Mouse (Mus musculus): ENCODE measurements around the gene Rsrc1. TPM values are rescaled to one million over a fixed set of nuclear protein-coding genes. Genes with fewer than 3 reads are reported as not detected.
A peak's percentile ranks its signal among the peaks of the same experiment; 100 is the strongest.

The Rsrc1 gene
- polyA plus RNA-seq, 1 experiment from 2014 or later, result 54.1 TPM

DNA sequence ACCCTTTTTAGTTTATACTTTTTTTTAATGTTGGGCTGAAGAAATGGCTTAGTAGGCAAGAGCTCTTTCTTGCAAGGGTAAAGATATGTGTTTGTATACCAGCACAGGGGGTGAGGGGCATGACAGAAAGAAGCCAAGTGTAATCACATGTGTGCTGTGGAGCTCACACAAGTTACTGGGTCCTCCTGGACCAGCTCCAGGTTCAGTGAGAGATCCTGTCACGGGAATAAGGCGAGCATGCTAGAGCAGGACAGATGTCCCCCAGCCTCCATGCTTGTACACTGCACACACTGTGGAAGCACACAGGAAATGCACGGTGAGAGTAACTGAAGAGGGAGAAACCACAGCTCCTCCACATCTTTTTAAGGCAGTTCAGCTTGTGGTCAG, 371.6 kb downstream of the Rsrc1 start:
- ATAC-seq (ENCODE audit: low FRiP score, low read depth), result peak; percentile 65; the same call in 1 of the 2 replicates
- Histone ChIP-seq H3K36me3 (no peaks in the 10 kb centered on the region), H3K27me3 (no peaks in the 10 kb centered on the region), H3K9ac (replicated peaks) (no peak overlapping the region), H3K4me3 (no peak overlapping the region), H3K4me1 (peaks cover 9% of the 10 kb centered on the region; the same call in 1 of the 2 replicates), H3K27ac (replicated peaks) (no peak overlapping the region), H3K4me2 (replicated peaks) (no peak overlapping the region), H3K9me3 (no peaks in the 10 kb centered on the region)
- 95% methylated on average over 3 of the region's 3 CpGs for WGBS

DNA sequence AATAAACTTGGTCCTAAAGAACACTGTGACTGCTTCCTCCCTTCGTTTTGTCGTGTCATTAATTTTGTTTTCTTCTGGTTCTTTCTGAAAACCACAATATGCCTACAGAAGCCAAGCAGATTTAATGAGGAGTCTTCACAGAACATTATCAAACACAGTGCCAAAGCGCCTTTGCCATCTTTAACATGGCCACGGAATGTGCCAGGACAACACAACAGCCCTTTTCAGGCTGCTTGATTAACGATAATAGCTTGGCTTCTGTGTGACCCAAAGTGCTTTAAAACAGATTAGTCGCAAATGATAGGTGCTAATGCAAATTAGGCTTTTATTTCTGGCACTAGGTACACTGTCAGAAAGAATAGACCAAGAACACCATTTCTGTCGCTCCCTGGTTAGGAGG, 377.2 kb downstream of the Rsrc1 start:
- H3K9ac ChIP-seq (replicated peaks), result no peak overlapping the region
- H3K9me3 ChIP-seq, result no peaks in the 10 kb centered on the region
- H3K27me3 ChIP-seq, result no peaks in the 10 kb centered on the region
- no peak overlapping the region for H3K27ac ChIP-seq (replicated peaks)
- no peak overlapping the region for H3K4me2 ChIP-seq (replicated peaks)
- H3K36me3 ChIP-seq, result no peaks in the 10 kb centered on the region
- no peak for ATAC-seq (ENCODE audit: low FRiP score, low read depth)
- 85% methylated on average over 7 of the region's 7 CpGs for WGBS
- H3K4me3 ChIP-seq, result no peak overlapping the region
- no peaks in the 10 kb centered on the region for H3K4me1 ChIP-seq

DNA sequence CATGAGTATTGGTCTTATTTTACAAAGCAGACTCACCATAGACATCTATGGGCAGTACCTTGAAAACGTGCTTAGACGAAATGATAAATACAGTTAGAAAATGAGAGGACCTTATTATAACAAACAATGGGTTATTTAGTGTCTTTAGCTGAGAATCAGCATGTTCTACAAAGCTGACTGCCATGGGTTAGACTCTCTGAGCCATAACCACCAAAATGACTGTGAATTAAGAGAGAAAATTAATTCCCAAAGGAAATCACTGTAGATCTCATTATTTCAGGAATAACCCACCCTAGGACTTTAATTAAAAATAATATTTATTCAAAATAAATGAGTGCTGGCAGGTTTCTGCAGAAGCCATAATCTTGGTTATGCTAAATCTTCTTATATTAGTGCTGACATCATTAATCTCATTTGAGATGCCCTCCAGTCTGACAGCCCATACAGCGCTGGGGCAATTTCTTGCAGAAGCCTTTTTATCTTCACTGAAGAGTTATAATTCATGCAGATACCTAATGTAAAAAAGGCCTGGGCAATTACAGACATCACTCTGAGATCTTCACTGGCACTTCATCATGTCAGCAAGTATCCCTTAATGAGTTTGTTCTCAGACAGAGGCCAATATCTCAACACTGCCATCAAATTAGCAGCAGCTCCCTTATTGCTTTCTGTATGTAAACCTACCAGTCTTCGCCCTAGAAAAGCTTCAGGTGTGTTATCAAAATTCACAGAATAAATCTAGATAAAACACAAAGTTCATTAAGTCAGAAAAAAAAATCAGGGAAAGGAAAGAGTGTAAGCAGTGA, 385.1 kb downstream of the Rsrc1 start:
- H3K27me3 ChIP-seq, result no peaks in the 10 kb centered on the region
- no peak overlapping the region for H3K9ac ChIP-seq (replicated peaks)
- H3K4me2 ChIP-seq (replicated peaks), result no peak overlapping the region
- no peaks in the 10 kb centered on the region for H3K9me3 ChIP-seq
- no peaks in the 10 kb centered on the region for H3K4me1 ChIP-seq
- H3K4me3 ChIP-seq, result no peak overlapping the region
- no peak overlapping the region for H3K27ac ChIP-seq (replicated peaks)
- no peak for ATAC-seq (ENCODE audit: low FRiP score, low read depth)
- H3K36me3 ChIP-seq, result no peaks in the 10 kb centered on the region
- 70% methylated on average over 4 of the region's 4 CpGs for WGBS

DNA sequence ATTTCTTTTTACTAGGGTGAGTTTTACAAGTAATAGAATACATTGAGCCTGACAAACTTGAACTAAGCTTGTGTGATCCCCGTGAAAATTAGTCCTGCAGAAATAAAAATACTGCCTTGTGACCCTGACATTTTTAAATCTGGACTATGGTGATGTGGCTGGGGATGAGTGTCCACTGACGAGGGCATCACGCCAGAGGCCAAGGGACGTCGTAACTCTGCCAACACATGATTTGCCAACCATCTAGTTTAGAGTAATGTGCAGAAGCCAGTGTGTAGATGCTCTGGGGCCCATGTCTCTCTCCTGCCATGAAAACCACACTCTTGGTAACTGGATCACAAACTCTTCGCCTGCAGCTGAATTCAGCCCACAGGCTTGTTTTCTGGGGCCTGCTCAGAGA, 386.3 kb downstream of the Rsrc1 start:
- Histone ChIP-seq H3K4me1 (no peaks in the 10 kb centered on the region), H3K9ac (replicated peaks) (no peak overlapping the region), H3K9me3 (no peaks in the 10 kb centered on the region), H3K4me2 (replicated peaks) (no peak overlapping the region), H3K27ac (replicated peaks) (no peak overlapping the region), H3K36me3 (no peaks in the 10 kb centered on the region), H3K27me3 (peaks cover 5% of the 10 kb centered on the region), H3K4me3 (no peak overlapping the region)
- 91% methylated on average over 6 of the region's 6 CpGs for WGBS
- ATAC-seq (ENCODE audit: low FRiP score, low read depth), result no peak

DNA sequence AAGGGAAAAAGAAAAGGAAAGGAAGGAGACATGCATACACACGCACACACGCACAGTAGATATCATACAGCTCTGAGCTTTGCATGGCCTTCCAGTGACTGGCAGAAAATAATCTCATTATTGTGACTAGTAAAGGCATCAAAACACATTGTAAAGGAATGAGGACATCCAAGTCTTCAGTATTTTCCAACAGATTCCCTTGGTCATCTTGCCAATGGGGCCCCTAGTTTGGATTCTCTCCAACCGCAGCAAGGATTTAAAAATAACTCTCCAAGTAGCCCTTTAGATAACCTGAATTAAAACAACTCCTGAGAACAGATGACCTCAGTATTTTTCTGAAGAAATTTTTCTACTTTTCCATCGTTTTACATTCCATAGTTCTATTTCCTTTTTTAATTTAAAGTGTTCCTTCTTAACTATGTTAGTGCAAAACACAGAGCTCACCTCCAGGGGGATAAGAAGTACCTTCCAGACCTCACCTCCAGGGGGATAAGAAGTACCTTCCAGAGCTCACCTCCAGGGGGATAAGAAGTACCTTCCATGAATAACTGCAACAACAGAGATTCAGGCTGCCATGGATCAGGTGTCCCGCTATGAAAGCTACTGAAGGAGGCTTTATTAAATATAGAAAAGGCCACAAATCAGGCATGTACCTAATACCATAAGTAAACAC, 388.4 kb downstream of the Rsrc1 start:
- H3K4me2 ChIP-seq (replicated peaks), result no peak overlapping the region
- H3K27ac ChIP-seq (replicated peaks), result no peak overlapping the region
- ATAC-seq (ENCODE audit: low FRiP score, low read depth), result no peak
- H3K9me3 ChIP-seq, result no peaks in the 10 kb centered on the region
- peaks cover 17% of the 10 kb centered on the region for H3K27me3 ChIP-seq
- WGBS, result 88% methylated on average over 5 of the region's 5 CpGs
- H3K4me3 ChIP-seq, result no peak overlapping the region
- no peak overlapping the region for H3K9ac ChIP-seq (replicated peaks)
- H3K4me1 ChIP-seq, result peaks cover 4% of the 10 kb centered on the region; the same call in 1 of the 2 replicates
- no peaks in the 10 kb centered on the region for H3K36me3 ChIP-seq

DNA sequence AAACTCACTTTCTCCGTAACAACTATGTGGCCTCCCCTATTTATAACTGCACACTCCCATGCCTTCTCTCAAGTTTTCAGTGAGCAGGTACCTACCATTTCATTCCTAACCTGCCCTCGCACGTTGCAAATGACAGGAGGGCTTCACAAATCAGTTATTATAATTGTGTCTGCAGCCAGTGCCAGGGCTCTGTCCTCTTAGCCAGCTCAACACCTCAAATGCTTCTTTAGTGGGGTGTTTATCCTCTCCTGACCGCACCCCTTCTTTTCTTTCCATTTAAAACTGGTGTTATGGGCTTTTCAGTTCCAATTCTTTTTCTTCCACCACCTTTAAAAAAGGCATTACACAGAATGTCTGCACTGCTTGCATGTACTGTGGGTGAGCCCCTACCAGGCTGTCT, 391.0 kb downstream of the Rsrc1 start:
- Histone ChIP-seq H3K9ac (replicated peaks) (no peak overlapping the region), H3K27ac (replicated peaks) (no peak overlapping the region), H3K36me3 (no peaks in the 10 kb centered on the region), H3K4me2 (replicated peaks) (no peak overlapping the region), H3K27me3 (peaks cover 20% of the 10 kb centered on the region), H3K4me1 (peaks cover 4% of the 10 kb centered on the region; the same call in 1 of the 2 replicates), H3K9me3 (no peaks in the 10 kb centered on the region), H3K4me3 (no peak overlapping the region)
- no peak for ATAC-seq (ENCODE audit: low FRiP score, low read depth)
- WGBS, result 83% methylated on average over 4 of the region's 4 CpGs

DNA sequence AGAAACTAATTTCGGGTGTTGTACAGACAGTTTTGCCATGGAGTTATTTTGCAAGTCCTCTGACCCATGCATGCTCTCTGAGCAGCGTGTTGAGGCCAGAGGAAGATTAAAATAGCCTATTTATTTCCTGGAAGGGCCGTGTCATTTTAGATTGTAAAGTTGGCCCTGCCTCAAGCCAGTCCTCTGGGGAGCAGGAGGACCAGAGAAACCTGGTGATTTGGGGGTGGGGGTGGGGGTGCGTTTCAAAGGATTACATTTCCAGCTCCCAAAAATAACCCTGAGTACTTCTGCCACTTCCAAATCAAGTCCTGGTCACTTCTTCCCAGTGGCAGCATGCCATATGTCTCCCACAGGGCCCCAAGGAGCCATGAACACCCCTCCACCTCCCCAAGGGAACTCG, 391.6 kb downstream of the Rsrc1 start:
- Histone ChIP-seq H3K36me3 (no peaks in the 10 kb centered on the region), H3K27me3 (peaks cover 20% of the 10 kb centered on the region), H3K9me3 (no peaks in the 10 kb centered on the region), H3K4me2 (replicated peaks) (no peak overlapping the region), H3K4me3 (no peak overlapping the region), H3K9ac (replicated peaks) (no peak overlapping the region), H3K4me1 (peaks cover 4% of the 10 kb centered on the region; the same call in 1 of the 2 replicates), H3K27ac (replicated peaks) (no peak overlapping the region)
- ATAC-seq (ENCODE audit: low FRiP score, low read depth), result no peak
- WGBS, result 67% methylated on average over 5 of the region's 5 CpGs

DNA sequence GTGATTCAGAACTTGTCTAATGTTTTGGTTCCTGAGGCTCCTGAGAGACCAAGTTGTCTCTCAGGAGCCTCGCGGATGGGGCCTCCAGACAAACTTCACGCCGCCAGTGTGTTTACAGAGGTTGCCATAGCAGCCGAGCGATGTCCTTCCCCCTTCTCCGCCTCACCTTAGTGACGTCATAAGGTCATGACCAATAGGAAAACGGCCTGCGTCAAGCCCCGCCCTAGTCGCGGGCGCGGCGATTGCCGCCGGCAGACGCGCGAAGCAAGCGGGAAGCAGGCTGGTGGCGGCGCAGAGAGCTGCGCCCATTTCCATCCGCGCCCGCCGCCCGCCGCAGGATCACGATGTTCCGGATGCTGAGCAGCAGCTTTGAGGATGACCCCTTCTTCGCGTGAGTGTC, 392.7 kb downstream of the Rsrc1 start, which contains the start of gene Mlf1:
Mlf1 (plus strand) TSS at position 226 of the 400 bp plus-strand sequence.
- H3K27ac ChIP-seq (replicated peaks), result no peak within 1 kb of the TSS
- H3K4me3 ChIP-seq, result peak within 1 kb of the TSS; percentile 53
- under 1% methylated on average over 35 of the region's 35 CpGs for WGBS
- no peaks in the 10 kb centered on the region for H3K9me3 ChIP-seq
- H3K4me1 ChIP-seq, result peaks cover 4% of the 10 kb centered on the region; the same call in 1 of the 2 replicates
- no peaks in the 10 kb centered on the region for H3K36me3 ChIP-seq
- peak within 1 kb of the TSS; percentile 86 for H3K4me2 ChIP-seq (replicated peaks)
- peak; percentile 97 for ATAC-seq (ENCODE audit: low FRiP score, low read depth)
- H3K27me3 ChIP-seq, result peaks cover 20% of the 10 kb centered on the region
- peak within 1 kb of the TSS; percentile 59 for H3K9ac ChIP-seq (replicated peaks)

DNA sequence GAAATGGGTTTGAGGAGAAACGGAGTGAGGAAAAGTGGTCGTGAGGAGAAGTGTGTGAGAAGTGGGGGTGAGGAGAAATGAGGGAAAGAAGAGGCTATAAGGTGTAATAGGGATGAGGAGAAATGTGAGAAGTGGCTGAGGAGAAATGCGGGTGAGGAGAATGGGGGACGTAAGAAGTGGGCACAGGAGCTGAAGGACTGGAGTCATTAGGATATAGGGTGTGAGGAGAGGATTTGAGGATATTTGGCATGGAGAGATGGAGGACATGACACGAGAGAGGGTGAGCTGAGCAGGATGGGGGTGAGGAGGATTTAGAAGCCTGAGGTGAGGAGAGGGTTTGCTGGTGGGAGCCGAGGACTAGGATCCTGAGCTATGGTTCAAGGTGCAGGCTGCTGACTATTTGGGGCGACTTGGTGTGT, 393.2 kb downstream of the Rsrc1 start:
- Histone ChIP-seq H3K27me3 (peaks cover 20% of the 10 kb centered on the region), H3K9ac (replicated peaks) (peak overlapping the region; percentile 59), H3K27ac (replicated peaks) (no peak overlapping the region), H3K9me3 (no peaks in the 10 kb centered on the region), H3K4me2 (replicated peaks) (peak overlapping the region; percentile 86), H3K4me1 (peaks cover 4% of the 10 kb centered on the region; the same call in 1 of the 2 replicates), H3K36me3 (no peaks in the 10 kb centered on the region), H3K4me3 (peak overlapping the region; percentile 53)
- peak; percentile 64 for ATAC-seq (ENCODE audit: low FRiP score, low read depth)
- WGBS, result 35% methylated on average over 7 of the region's 7 CpGs

DNA sequence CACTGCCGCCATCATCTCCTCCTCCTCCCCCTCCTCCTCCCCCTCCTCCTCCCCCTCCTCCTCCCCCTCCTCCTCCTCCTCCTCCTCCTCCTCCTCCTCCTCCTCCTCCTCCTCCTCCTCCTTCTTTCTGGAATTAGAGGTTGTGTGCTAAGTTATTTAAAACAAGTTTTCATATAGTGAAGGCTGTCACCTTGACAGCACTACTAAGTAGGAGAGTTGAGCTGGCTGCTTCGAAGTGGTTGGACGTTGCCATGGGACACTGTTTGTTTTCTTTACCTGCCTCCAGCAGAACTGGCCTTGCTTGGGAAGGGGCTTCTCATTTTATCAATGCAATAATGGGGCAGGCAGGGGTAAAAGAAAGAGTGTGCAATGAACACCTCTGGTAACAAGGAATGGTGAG, 393.9 kb downstream of the Rsrc1 start, which contains the start of gene Gm17402:
Gm17402 (minus strand) TSS at position 101 of the 400 bp plus-strand sequence.
- Histone ChIP-seq H3K27ac (replicated peaks) (no peak within 1 kb of the TSS), H3K9ac (replicated peaks) (peak within 1 kb of the TSS; percentile 59), H3K4me1 (peaks cover 4% of the 10 kb centered on the region; the same call in 1 of the 2 replicates), H3K9me3 (no peaks in the 10 kb centered on the region), H3K4me2 (replicated peaks) (peak within 1 kb of the TSS; percentile 86), H3K36me3 (no peaks in the 10 kb centered on the region), H3K4me3 (peak within 1 kb of the TSS; percentile 53), H3K27me3 (peaks cover 20% of the 10 kb centered on the region)
- WGBS, result 55% methylated on average over 3 of the region's 3 CpGs
- no peak for ATAC-seq (ENCODE audit: low FRiP score, low read depth)

DNA sequence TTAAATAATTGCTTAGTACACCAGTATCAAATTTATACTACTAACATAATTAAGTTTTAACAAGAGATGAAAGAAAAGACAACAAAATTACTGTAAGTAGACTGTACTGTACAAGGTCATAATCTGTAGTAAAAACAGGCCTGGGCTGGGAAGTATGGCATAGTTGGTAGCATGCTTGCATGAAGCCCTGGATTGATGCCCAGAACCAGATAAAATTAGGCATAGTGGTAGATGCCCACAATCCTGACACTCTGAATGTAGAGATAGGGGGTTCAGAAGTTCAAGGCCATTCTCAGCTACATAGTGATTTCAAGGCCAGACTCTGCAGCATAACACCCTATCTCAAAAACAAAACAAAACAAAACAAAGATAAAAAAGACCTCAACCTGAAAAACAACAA, 397.0 kb downstream of the Rsrc1 start:
- Histone ChIP-seq H3K27ac (replicated peaks) (no peak overlapping the region), H3K4me1 (peaks cover 4% of the 10 kb centered on the region; the same call in 1 of the 2 replicates), H3K4me3 (no peak overlapping the region), H3K36me3 (no peaks in the 10 kb centered on the region), H3K9me3 (no peaks in the 10 kb centered on the region), H3K27me3 (peaks cover 8% of the 10 kb centered on the region), H3K4me2 (replicated peaks) (no peak overlapping the region), H3K9ac (replicated peaks) (no peak overlapping the region)
- ATAC-seq (ENCODE audit: low FRiP score, low read depth), result no peak
